Mouse (Mus musculus): ENCODE results near the gene Nectin3.

DNA sequence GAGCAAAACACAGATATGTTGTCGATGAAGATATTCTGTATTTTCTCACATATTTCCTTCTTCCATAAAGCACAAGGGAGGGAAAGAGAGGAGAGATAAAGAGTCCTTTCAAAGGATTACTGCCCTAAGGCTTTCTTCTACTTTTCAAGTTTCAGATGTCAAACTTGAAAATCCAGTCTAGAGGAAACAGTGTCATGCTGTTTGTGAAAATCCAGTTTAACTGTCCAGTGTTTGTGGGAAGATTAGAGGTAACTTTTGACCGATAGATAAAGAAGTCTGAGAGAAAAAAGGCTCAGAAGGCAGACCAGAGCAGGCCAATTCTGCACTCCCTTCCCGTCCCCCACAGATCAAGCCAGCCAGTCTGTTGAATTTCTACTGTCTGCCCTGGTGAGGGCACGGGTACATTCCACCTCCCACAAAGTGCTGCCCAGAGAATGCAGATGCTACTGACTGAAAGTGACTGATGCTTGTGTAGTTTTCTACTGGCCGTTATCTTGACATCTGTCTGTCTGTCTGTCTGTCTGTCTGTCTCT, 22.6 kb upstream of the Nectin3 start:
- TF ChIP-seq CTCF (IDR thresholded peaks at IDR 0.05; ENCODE audit: extremely low read depth, insufficient read depth, insufficient read length, insufficient replicate concordance) (no peak), POLR2A (IDR thresholded peaks at IDR 0.05; ENCODE audit: low read depth, low read length) (no peak)

All from spleen, adult 2 months (tissue).